Mouse (Mus musculus) macrophage (primary cell): ENCODE data around the gene Pold2. TPM values are rescaled to one million over a fixed set of nuclear protein-coding genes. Genes with fewer than 3 reads are reported as not detected.

Experiments used
- H3K27ac ChIP-seq: fragments of 350-480 bp; formaldehyde crosslinking; 2 replicates; pipeline ENCODE4 v1.9.0; 2021
- H3K36me3 ChIP-seq: fragments of 350-480 bp; formaldehyde crosslinking; 2 replicates; pipeline ENCODE4 v1.9.0; 2021; ENCODE audit errors: inconsistent target
- H3K4me3 ChIP-seq: fragments of 350-480 bp; formaldehyde crosslinking; 2 replicates; pipeline ENCODE4 v1.9.0; 2021; ENCODE audit errors: inconsistent target
- H3K79me2 ChIP-seq: fragments of 350-480 bp; formaldehyde crosslinking; 2 replicates; pipeline ENCODE4 v1.9.0; 2021; ENCODE audit errors: inconsistent target
- WGBS: methylation state at CpG from one replicate; pipeline ENCODE4 v1.1.7; 2026; ENCODE audit warnings: inconsistent platforms; ENCODE audit not compliant: missing documents; 5-methylcytosine and 5-hydroxymethylcytosine counted together
- polyA plus RNA-seq: library from polyadenylated mRNA; stranded (reverse); fragments of 250-400 nt; gene quantifications from 3 replicates; pipeline ENCODE4 v1.2.4, GENCODE M21; 2018; ENCODE audit warnings: inconsistent platforms

Pold2 gene
- polyA plus RNA-seq, 1 experiment from 2014 or later, result 9.5 TPM

GRCm38 (mm10) chr11:5837251-5838246, 40.5 kb downstream of the Pold2 start, which contains the start of gene Polm:
Gene Polm (minus strand): TSS chr11:5838016.
- peak within 1 kb of the TSS; percentile 50 for H3K4me3 ChIP-seq
- H3K27ac ChIP-seq, result peak within 1 kb of the TSS; percentile 57
- H3K79me2 ChIP-seq, result no peaks in the 10 kb centered on the region
- H3K36me3 ChIP-seq, result peaks cover 18% of the 10 kb centered on the region; the same call in 1 of the 2 replicates
- under 1% methylated on average over 63 of the region's 63 CpGs for WGBS

- WGBS, result 100% methylated on average over 1 of the region's 1 CpGs
- Histone ChIP-seq H3K36me3 (peaks cover 29% of the 10 kb centered on the region; the same call in 1 of the 2 replicates), H3K79me2 (no peaks in the 10 kb centered on the region), H3K27ac (no peak overlapping the region), H3K4me3 (no peak overlapping the region)
Measured at GRCm38 (mm10) chr11:5836126-5836525, 42.0 kb downstream of the Pold2 start.

- no peaks in the 10 kb centered on the region for H3K79me2 ChIP-seq
- no peak overlapping the region for H3K4me3 ChIP-seq
- H3K36me3 ChIP-seq, result peaks cover 34% of the 10 kb centered on the region; the same call in 1 of the 2 replicates
- 63% methylated on average over 7 of the region's 7 CpGs for WGBS
- H3K27ac ChIP-seq, result no peak overlapping the region
Measured at GRCm38 (mm10) chr11:5835057-5835456, 43.0 kb downstream of the Pold2 start.

- no peak overlapping the region for H3K4me3 ChIP-seq
- WGBS, result 91% methylated on average over 9 of the region's 9 CpGs
- peaks cover 35% of the 10 kb centered on the region; the same call in 1 of the 2 replicates for H3K36me3 ChIP-seq
- H3K79me2 ChIP-seq, result no peaks in the 10 kb centered on the region
- H3K27ac ChIP-seq, result no peak overlapping the region
Measured at GRCm38 (mm10) chr11:5834506-5834905, 43.6 kb downstream of the Pold2 start.

GRCm38 (mm10) chr11:5829327-5829726, 48.8 kb downstream of the Pold2 start:
- no peak overlapping the region for H3K4me3 ChIP-seq
- 41% methylated on average over 12 of the region's 12 CpGs for WGBS
- peaks cover 49% of the 10 kb centered on the region; the same call in 1 of the 2 replicates for H3K36me3 ChIP-seq
- no peak overlapping the region for H3K27ac ChIP-seq
- H3K79me2 ChIP-seq, result no peaks in the 10 kb centered on the region

GRCm38 (mm10) chr11:5828509-5829191, 49.4 kb downstream of the Pold2 start:
- Histone ChIP-seq H3K4me3 (no peak overlapping the region), H3K36me3 (peaks cover 42% of the 10 kb centered on the region; the same call in 1 of the 2 replicates), H3K79me2 (no peaks in the 10 kb centered on the region), H3K27ac (no peak overlapping the region)
- WGBS, result 71% methylated on average over 11 of the region's 11 CpGs

- no peak overlapping the region for H3K4me3 ChIP-seq
- peaks cover 40% of the 10 kb centered on the region; the same call in 1 of the 2 replicates for H3K36me3 ChIP-seq
- H3K79me2 ChIP-seq, result no peaks in the 10 kb centered on the region
- 95% methylated on average over 5 of the region's 5 CpGs for WGBS
- H3K27ac ChIP-seq, result no peak overlapping the region
Measured at GRCm38 (mm10) chr11:5827931-5828330, 50.2 kb downstream of the Pold2 start.

GRCm38 (mm10) chr11:5825432-5825831, 52.7 kb downstream of the Pold2 start:
- Histone ChIP-seq H3K4me3 (no peak overlapping the region), H3K36me3 (peaks cover 20% of the 10 kb centered on the region; the same call in 1 of the 2 replicates), H3K79me2 (no peaks in the 10 kb centered on the region), H3K27ac (no peak overlapping the region)

Other genes starting within 250 kb of the Pold2 start
- gene Mrps24, start 162.6 kb downstream of the Pold2 start, polyA plus RNA-seq, result 12.0 to 55.7 TPM (median 43.6 TPM) in 3 replicates
- 7.5 to 13.5 TPM (median 13.1 TPM) in 3 replicates for gene Urgcp, start 115.9 kb downstream of the Pold2 start, polyA plus RNA-seq
- 170 to 177 TPM (median 175 TPM) in 3 replicates for gene Dbnl, start 89.8 kb downstream of the Pold2 start, polyA plus RNA-seq
- gene Pgam2, start 74.6 kb downstream of the Pold2 start, polyA plus RNA-seq, result not detected in 3 replicates
- gene Polm, start 40.3 kb downstream of the Pold2 start, polyA plus RNA-seq, result 4.5 to 5.8 TPM (median 5.4 TPM) in 3 replicates
- gene Aebp1, start 16.3 kb downstream of the Pold2 start, polyA plus RNA-seq, result 0.19 to 0.37 TPM in 2 of 3 replicates, not detected in the other
- gene Myl7, start 20.5 kb upstream of the Pold2 start, polyA plus RNA-seq, result not detected in 3 replicates
- not detected in 3 replicates for gene Gck, start 71.8 kb upstream of the Pold2 start, polyA plus RNA-seq
- gene Ykt6, start 77.4 kb upstream of the Pold2 start, polyA plus RNA-seq, result 70.9 to 138 TPM (median 77.0 TPM) in 3 replicates
- 0.38 to 1.3 TPM (median 0.62 TPM) in 3 replicates for gene Camk2b, start 188.1 kb upstream of the Pold2 start, polyA plus RNA-seq